ENCODE assay signal across 26 mouse cellular contexts in the genomic region with DNA sequence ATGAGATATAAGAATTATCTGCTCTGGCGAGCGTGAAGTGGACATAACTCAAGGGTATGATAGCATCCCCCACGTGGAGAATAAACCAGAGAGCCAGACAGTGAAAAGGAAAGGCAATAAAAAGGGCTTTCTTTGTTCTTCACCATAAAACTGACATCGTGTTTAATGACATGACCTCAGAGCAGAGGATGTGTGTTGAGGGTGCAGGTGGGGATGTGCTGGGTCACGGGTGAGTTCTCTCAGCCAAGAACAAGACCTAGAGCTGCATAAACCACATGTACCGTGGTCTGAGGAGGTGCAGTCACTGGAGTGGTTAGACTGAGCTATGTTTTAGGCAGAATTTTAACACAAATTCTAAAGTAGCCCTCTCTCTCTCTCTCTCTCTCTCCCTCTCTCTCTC.
DNase-seq lines count a peak whose midpoint lies in the region; ATAC-seq lines count a peak whose summit lies in the region.
"Had no signal": no experiment of that assay in that cellular context is flagged by ENCODE, and none has a peak within 500 bp of the region (broad histone marks: within the 10 kb centered on the region; RNA-seq: fewer than 3 reads in every experiment).

No protein-coding gene starts in this region.

- no peak overlapping the region for H3K4me2 ChIP-seq in kidney, embryonic 15.5 days
- H3K4me2 ChIP-seq in neural tube, embryonic 12.5 days (replicated peaks): no peak overlapping the region
- no peak overlapping the region for H3K4me2 ChIP-seq in neural tube, embryonic 15.5 days
- H3K4me2 ChIP-seq: heart, embryonic 11.5 days; hindbrain, embryonic 13.5 days; liver, embryonic 15.5 days; lung, embryonic 14.5 days; midbrain, embryonic 11.5 days; stomach, embryonic 15.5 days had no signal

- H3K36me3 ChIP-seq in kidney, embryonic 15.5 days: no peaks in the 10 kb centered on the region
- no peaks in the 10 kb centered on the region for H3K36me3 ChIP-seq in neural tube, embryonic 12.5 days
- no peaks in the 10 kb centered on the region for H3K36me3 ChIP-seq in neural tube, embryonic 15.5 days
- H3K36me3 ChIP-seq in splenic B cell, adult 2 months (ENCODE audit: control insufficient read depth, insufficient read depth, low read length, poor library complexity, severe bottlenecking): no peaks in the 10 kb centered on the region
- H3K36me3 ChIP-seq: hindbrain, embryonic 13.5 days; liver, embryonic 15.5 days; stomach, embryonic 15.5 days had no signal

- no peaks in the 10 kb centered on the region for H3K27me3 ChIP-seq in kidney, embryonic 15.5 days
- H3K27me3 ChIP-seq in neural tube, embryonic 12.5 days (replicated peaks): no peaks in the 10 kb centered on the region
- H3K27me3 ChIP-seq in neural tube, embryonic 15.5 days (replicated peaks): no peaks in the 10 kb centered on the region
- no peaks in the 10 kb centered on the region for H3K27me3 ChIP-seq in splenic B cell, adult 2 months (ENCODE audit: control insufficient read depth, insufficient read depth, low read length, poor library complexity, severe bottlenecking)
- H3K27me3 ChIP-seq: hindbrain, embryonic 13.5 days; liver, embryonic 15.5 days; stomach, embryonic 15.5 days had no signal

- ATAC-seq in kidney, embryonic 15.5 days (replicated peaks; ENCODE audit: low FRiP score): peak; percentile 86
- ATAC-seq in neural tube, embryonic 12.5 days (ENCODE audit: low FRiP score, low read depth): peak; percentile 63
- no peak for ATAC-seq in neural tube, embryonic 15.5 days (ENCODE audit: low FRiP score)
- ATAC-seq: forebrain, embryonic 14.5 days had no signal

- no peak overlapping the region for H3K27ac ChIP-seq in kidney, embryonic 15.5 days
- H3K27ac ChIP-seq in neural tube, embryonic 12.5 days: no peak overlapping the region
- no peak overlapping the region for H3K27ac ChIP-seq in neural tube, embryonic 15.5 days (replicated peaks)
- H3K27ac ChIP-seq: hindbrain, embryonic 13.5 days; liver, embryonic 15.5 days; stomach, embryonic 15.5 days had no signal

- H3K9ac ChIP-seq in kidney, embryonic 15.5 days: no peak overlapping the region
- H3K9ac ChIP-seq in neural tube, embryonic 12.5 days: no peak overlapping the region
- no peak overlapping the region for H3K9ac ChIP-seq in neural tube, embryonic 15.5 days (replicated peaks)
- H3K9ac ChIP-seq: hindbrain, embryonic 13.5 days; liver, embryonic 15.5 days; lung, embryonic 14.5 days; stomach, embryonic 15.5 days had no signal

- WGBS in kidney, embryonic 15.5 days: 8% methylated on average over 6 of the region's 6 CpGs
- 31% methylated on average over 6 of the region's 6 CpGs for WGBS in neural tube, embryonic 12.5 days
- 22% methylated on average over 6 of the region's 6 CpGs for WGBS in neural tube, embryonic 15.5 days

- H3K4me3 ChIP-seq in kidney, embryonic 15.5 days (replicated peaks): no peak overlapping the region
- H3K4me3 ChIP-seq in neural tube, embryonic 12.5 days: no peak overlapping the region
- H3K4me3 ChIP-seq in neural tube, embryonic 15.5 days (replicated peaks): no peak overlapping the region
- H3K4me3 ChIP-seq: hindbrain, embryonic 13.5 days; liver, embryonic 15.5 days; myocyte; stomach, embryonic 15.5 days had no signal

- peak; percentile 19 for DNase-seq in embryo, embryonic 11.5 days (ENCODE audit: low read depth, low spot score)
- DNase-seq in embryo, embryonic 9.5 days (ENCODE audit: extremely low spot score): no peak
- no peak for DNase-seq in kidney, adult 18-20 months
- DNase-seq in splenic B cell, adult 2 months (ENCODE audit: low read depth, low spot score): peak; percentile 3
- DNase-seq in layer of hippocampus, postnatal 36 days: no peak
- DNase-seq: adrenal gland, postnatal 14 days; cerebellum, adult 11-12 months; cerebellum, adult 9-11 months; gastrocnemius, postnatal 25 days; heart, adult 18-20 months; heart, postnatal 4 days; kidney, adult 11 months; kidney, postnatal 4 days; left cerebral cortex, postnatal 4 days; lung, embryonic 14.5 days; right cerebral cortex, postnatal 14 days had no signal

- peaks cover 16% of the 10 kb centered on the region for H3K4me1 ChIP-seq in kidney, embryonic 15.5 days
- peaks cover 10% of the 10 kb centered on the region; the same call in 1 of the 2 replicates for H3K4me1 ChIP-seq in neural tube, embryonic 12.5 days
- H3K4me1 ChIP-seq in neural tube, embryonic 15.5 days: peaks cover 9% of the 10 kb centered on the region; the same call in 1 of the 2 replicates
- H3K4me1 ChIP-seq: liver, embryonic 15.5 days; stomach, embryonic 15.5 days had no signal

- H3K9me3 ChIP-seq in kidney, embryonic 15.5 days (replicated peaks): no peaks in the 10 kb centered on the region
- no peaks in the 10 kb centered on the region for H3K9me3 ChIP-seq in neural tube, embryonic 12.5 days
- no peaks in the 10 kb centered on the region for H3K9me3 ChIP-seq in neural tube, embryonic 15.5 days (replicated peaks)
- H3K9me3 ChIP-seq: hindbrain, embryonic 13.5 days; liver, embryonic 15.5 days; stomach, embryonic 15.5 days had no signal

Comparison
In these comparisons a context has a peak if more than half of its experiments do, and no peak if none do; other contexts are left out.
1. DNase-seq: peak in embryo, embryonic 11.5 days (single experiment) and splenic B cell, adult 2 months (single experiment); none in embryo, embryonic 9.5 days (single experiment), kidney, adult 18-20 months (single experiment) and layer of hippocampus, postnatal 36 days (0 of 2).